Mouse (Mus musculus) myocyte (in vitro differentiated cells): Measurements from ENCODE around the gene Otud6a. TPM values are rescaled to one million over a fixed set of nuclear protein-coding genes. Genes with fewer than 3 reads are reported as not detected.

Source experiments
- H3K27me3 ChIP-seq: one replicate; pipeline ENCODE4 v1.6.1; 2011; ENCODE audit not compliant: control insufficient read depth, insufficient read depth, insufficient read length
- H3K36me3 ChIP-seq: one replicate; pipeline ENCODE4 v1.6.1; 2011; ENCODE audit not compliant: control insufficient read depth, insufficient read depth
- H3K4me2 ChIP-seq: one replicate; pipeline ENCODE4 v1.6.1; 2011; ENCODE audit warnings: low read depth, control low read depth
- H3K4me3 ChIP-seq: one replicate; pipeline ENCODE4 v1.5.1; 2011; ENCODE audit warnings: mild to moderate bottlenecking, control low read depth, moderate library complexity
- H3K79me2 ChIP-seq: one replicate; pipeline ENCODE4 v1.6.1; 2011; ENCODE audit not compliant: control insufficient read depth, insufficient read depth
- H3ac ChIP-seq: one replicate; pipeline ENCODE4 v1.6.1; 2011; ENCODE audit not compliant: control insufficient read depth, insufficient read length
- CEBPB ChIP-seq: IDR thresholded peaks from 2 replicates; pipeline ENCODE4 v1.6.1; 2011; ENCODE audit warnings: mild to moderate bottlenecking, moderate library complexity; ENCODE audit not compliant: poor library complexity, insufficient read depth, severe bottlenecking
- E2F4 ChIP-seq: IDR thresholded peaks from one replicate; pipeline ENCODE4 v1.6.1; 2011; ENCODE audit warnings: mild to moderate bottlenecking, control low read depth, moderate library complexity; ENCODE audit not compliant: insufficient read depth
- MAX ChIP-seq: IDR thresholded peaks from one replicate; pipeline ENCODE4 v1.6.1; 2011; ENCODE audit warnings: low read depth, mild to moderate bottlenecking, control low read depth
- MYOD1 ChIP-seq, 3 experiments: IDR thresholded peaks; one replicate each; pipeline ENCODE4 v1.6.1; 2011; ENCODE audit warnings: control low read depth in 2 of 3, low read depth in 2 of 3, mild to moderate bottlenecking in 2 of 3, moderate library complexity in 1 of 3; ENCODE audit not compliant: insufficient read length in 2 of 3, control insufficient read depth in 1 of 3
- MYOG ChIP-seq, 3 experiments: IDR thresholded peaks; one replicate each; pipeline ENCODE4 v1.6.1; 2011; ENCODE audit warnings: control low read depth in 2 of 3, low read depth in 2 of 3, mild to moderate bottlenecking in 2 of 3; ENCODE audit not compliant: insufficient read length in 2 of 3, control insufficient read depth in 1 of 3, insufficient read depth in 1 of 3
- POLR2A ChIP-seq: IDR thresholded peaks from one replicate; pipeline ENCODE4 v1.6.1; 2011; ENCODE audit warnings: low read depth, mild to moderate bottlenecking, control low read depth, moderate library complexity; ENCODE audit not compliant: insufficient read length
- POLR2AphosphoS2 ChIP-seq: IDR thresholded peaks from one replicate; pipeline ENCODE4 v1.6.1; 2011; ENCODE audit warnings: low read depth, control low read depth; ENCODE audit not compliant: insufficient read length
- REST ChIP-seq: IDR thresholded peaks from one replicate; pipeline ENCODE4 v1.6.1; 2011; ENCODE audit warnings: mild to moderate bottlenecking, control low read depth, moderate library complexity; ENCODE audit not compliant: insufficient read depth, insufficient read length
- SRF ChIP-seq: IDR thresholded peaks from one replicate; pipeline ENCODE4 v1.6.1; 2011; ENCODE audit warnings: low read depth; ENCODE audit not compliant: control insufficient read depth, insufficient read length
- TCF12 ChIP-seq: IDR thresholded peaks from one replicate; pipeline ENCODE4 v1.6.1; 2011; ENCODE audit warnings: mild to moderate bottlenecking, control low read depth; ENCODE audit not compliant: poor library complexity, insufficient read depth, severe bottlenecking
- TCF3 ChIP-seq: IDR thresholded peaks from one replicate; pipeline ENCODE4 v1.6.1; 2011; ENCODE audit warnings: low read depth, control low read depth; ENCODE audit not compliant: insufficient read length
- USF1 ChIP-seq: IDR thresholded peaks from one replicate; pipeline ENCODE4 v1.6.1; 2011; ENCODE audit warnings: low read depth, mild to moderate bottlenecking, control low read depth, moderate library complexity
- polyA plus RNA-seq: library from polyadenylated mRNA; unstranded; fragments of >200 nt; fragmentation: generic; extraction: Trizol; gene quantifications from one replicate; pipeline ENCODE4 v1.2.1, GENCODE M21; 2012; ENCODE audit warnings: missing spikeins

Otud6a gene
- polyA plus RNA-seq, 1 experiment, result not detected

- H3K36me3 ChIP-seq, result no peaks in the 10 kb centered on the region
- H3K4me2 ChIP-seq, result no peak overlapping the region
- TF ChIP-seq SRF (no peak), E2F4 (no peak), POLR2A (no peak), TCF12 (no peak), MAX (no peak), USF1 (no peak), POLR2AphosphoS2 (no peak), REST (no peak), MYOD1 (IDR thresholded peaks at IDR 0.05; ENCODE audit: control insufficient read depth in 1 of 3, insufficient read length in 2 of 3, low read depth in 2 of 3) (no peak), MYOG (IDR thresholded peaks at IDR 0.05; ENCODE audit: control insufficient read depth in 1 of 3, insufficient read depth in 1 of 3, insufficient read length in 2 of 3, low read depth in 2 of 3) (no peak), TCF3 (no peak), CEBPB (no peak)
- H3K79me2 ChIP-seq, result no peaks in the 10 kb centered on the region
- no peak overlapping the region for H3ac ChIP-seq
- H3K4me3 ChIP-seq, result no peak overlapping the region
- H3K27me3 ChIP-seq, result no peaks in the 10 kb centered on the region
Observed at GRCm38 (mm10) chrX:100468047-100468446, 39.2 kb downstream of the Otud6a start.

- no peak overlapping the region for H3ac ChIP-seq
- no peaks in the 10 kb centered on the region for H3K79me2 ChIP-seq
- no peaks in the 10 kb centered on the region for H3K36me3 ChIP-seq
- H3K27me3 ChIP-seq, result no peaks in the 10 kb centered on the region
- no peak for TF ChIP-seq MYOG (IDR thresholded peaks at IDR 0.05; ENCODE audit: control insufficient read depth in 1 of 3, insufficient read depth in 1 of 3, insufficient read length in 2 of 3, low read depth in 2 of 3)
- H3K4me3 ChIP-seq, result no peak overlapping the region
- H3K4me2 ChIP-seq, result no peak overlapping the region
Observed at GRCm38 (mm10) chrX:100470126-100470525, 41.3 kb downstream of the Otud6a start.

GRCm38 (mm10) chrX:100471491-100471890 lies 42.7 kb downstream of the Otud6a start:
- Histone ChIP-seq H3K36me3 (no peaks in the 10 kb centered on the region), H3K79me2 (no peaks in the 10 kb centered on the region), H3K27me3 (no peaks in the 10 kb centered on the region), H3ac (no peak overlapping the region), H3K4me2 (no peak overlapping the region), H3K4me3 (no peak overlapping the region)
- no peak for TF ChIP-seq TCF3
- TF ChIP-seq REST, result no peak
- TF ChIP-seq MYOD1 (IDR thresholded peaks at IDR 0.05; ENCODE audit: control insufficient read depth in 1 of 3, insufficient read length in 2 of 3, low read depth in 2 of 3), result no peak
- no peak for TF ChIP-seq POLR2A
- no peak for TF ChIP-seq SRF
- TF ChIP-seq MYOG (IDR thresholded peaks at IDR 0.05; ENCODE audit: control insufficient read depth in 1 of 3, insufficient read depth in 1 of 3, insufficient read length in 2 of 3, low read depth in 2 of 3), result no peak

GRCm38 (mm10) chrX:100475569-100476223 lies 46.9 kb downstream of the Otud6a start:
- no peaks in the 10 kb centered on the region for H3K79me2 ChIP-seq
- TF ChIP-seq USF1, result no peak
- no peaks in the 10 kb centered on the region for H3K36me3 ChIP-seq
- H3ac ChIP-seq, result no peak overlapping the region
- no peak overlapping the region for H3K4me2 ChIP-seq
- H3K27me3 ChIP-seq, result no peaks in the 10 kb centered on the region
- no peak overlapping the region for H3K4me3 ChIP-seq

Other genes with a start within 250 kb of the Otud6a start
- gene Awat2, start 13.7 kb downstream of the Otud6a start, polyA plus RNA-seq, result 0.40 TPM
- 37.6 TPM for gene Igbp1, start 65.3 kb downstream of the Otud6a start, polyA plus RNA-seq
- gene Dgat2l6, start 95.8 kb downstream of the Otud6a start, polyA plus RNA-seq, result not detected
- not detected for gene Awat1, start 143.2 kb downstream of the Otud6a start, polyA plus RNA-seq
- gene P2ry4, start 165.9 kb downstream of the Otud6a start, polyA plus RNA-seq, result not detected
- gene Arr3, start 176.5 kb downstream of the Otud6a start, polyA plus RNA-seq, result not detected
- 4.5 TPM for gene Kif4, start 196.7 kb downstream of the Otud6a start, polyA plus RNA-seq
- 59.5 TPM for gene Pdzd11, start 197.6 kb downstream of the Otud6a start, polyA plus RNA-seq